Comparison of ENCODE assay signal across 26 mouse cellular contexts in the genomic region with DNA sequence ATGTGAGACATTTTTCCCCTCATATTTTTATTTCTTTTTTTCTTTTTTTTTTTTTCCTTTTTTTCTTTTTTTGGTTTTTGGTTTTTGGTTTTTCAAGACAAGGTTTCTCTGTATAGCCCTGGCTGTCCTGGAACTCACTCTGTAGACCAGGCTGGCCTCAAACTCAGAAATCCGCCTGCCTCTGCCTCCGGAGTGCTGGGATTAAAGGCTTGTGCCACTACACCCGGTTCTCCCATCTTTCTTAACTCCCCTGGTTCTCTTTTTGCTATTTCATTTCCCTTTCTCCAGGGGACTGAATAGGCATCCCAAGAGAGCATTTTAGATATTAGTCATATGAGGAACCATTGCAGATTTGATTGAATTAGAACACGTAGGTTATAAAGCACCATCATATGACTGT. TPM values are rescaled to one million over a fixed set of nuclear protein-coding genes. Genes with fewer than 3 reads are reported as not detected.
"Had no signal": no experiment of that assay in that cellular context is flagged by ENCODE, and none has a peak within 500 bp of the region (broad histone marks: within the 10 kb centered on the region; RNA-seq: fewer than 3 reads in every experiment).

No protein-coding gene starts in this region.

RNA-seq across cellular contexts. Expression of a gene that starts 7.5 kb away (rescaled TPM):
- total RNA-seq: left cerebral cortex, postnatal 10 days; left cerebral cortex, postnatal 25 days; left cerebral cortex, postnatal 36 days; left cerebral cortex, postnatal 4 days; liver, adult 2 months; megakaryocyte, adult 5-6 weeks; megakaryocyte-erythroid progenitor cell, adult 5-6 weeks; midbrain, postnatal 0 days; monocyte, adult 5-6 weeks had no signal
- polyA plus RNA-seq: limb, embryonic 10.5 days; limb, embryonic 11.5 days; limb, embryonic 12.5 days; limb, embryonic 13.5 days; limb, embryonic 14.5 days; liver, adult 2 months; liver, postnatal 0 days; lung, adult 2 months; lung, postnatal 0 days; macrophage; midbrain, embryonic 10.5 days; midbrain, embryonic 12.5 days; midbrain, embryonic 15.5 days; midbrain, embryonic 16.5 days; midbrain, postnatal 0 days had no signal

RNA-seq across cellular contexts. Expression of a gene that starts 48.2 kb away (rescaled TPM):
- total RNA-seq: liver, adult 2 months; megakaryocyte, adult 5-6 weeks; midbrain, postnatal 0 days; monocyte, adult 5-6 weeks had no signal
- polyA plus RNA-seq: limb, embryonic 12.5 days; liver, adult 2 months; liver, embryonic 15.5 days; liver, embryonic 16.5 days; liver, postnatal 0 days; lung, adult 2 months; lung, postnatal 0 days; macrophage; midbrain, embryonic 12.5 days; midbrain, embryonic 13.5 days; midbrain, embryonic 14.5 days had no signal
